Mouse (Mus musculus) neural tube, embryonic 15.5 days (tissue): ENCODE results near the gene Tas1r3. TPM values are rescaled to one million over a fixed set of nuclear protein-coding genes. Genes with fewer than 3 reads are reported as not detected.

ENCODE experiments used
- ATAC-seq: fragments of 200-750 bp; cut with Nextera tagmentation; 2 replicates; pipeline ENCODE4 v1.8.0; 2017; ENCODE audit warnings: mild to moderate bottlenecking, moderate TSS enrichment, moderate library complexity; ENCODE audit not compliant: low FRiP score
- H3K27ac ChIP-seq: fragments of 300-500 bp; sonication (generic); replicated peaks from 2 replicates; pipeline ENCODE4 v1.5.1; 2015; ENCODE audit warnings: mild to moderate bottlenecking, inconsistent platforms
- H3K27me3 ChIP-seq: fragments of 300-500 bp; sonication (generic); replicated peaks from 2 replicates; pipeline ENCODE4 v1.6.1; 2015; ENCODE audit warnings: inconsistent platforms
- H3K36me3 ChIP-seq: fragments of 300-500 bp; sonication (generic); 2 replicates; pipeline ENCODE4 v1.6.1; 2015; ENCODE audit warnings: inconsistent platforms
- H3K4me1 ChIP-seq: fragments of 300-500 bp; sonication (generic); 2 replicates; pipeline ENCODE4 v1.6.1; 2015; ENCODE audit warnings: inconsistent platforms
- H3K4me2 ChIP-seq: fragments of 300-500 bp; sonication (generic); 2 replicates; pipeline ENCODE4 v1.6.1; 2015; ENCODE audit warnings: inconsistent platforms, mild to moderate bottlenecking, moderate library complexity
- H3K4me3 ChIP-seq: fragments of 300-500 bp; sonication (generic); replicated peaks from 2 replicates; pipeline ENCODE4 v1.5.1; 2015; ENCODE audit warnings: mild to moderate bottlenecking, inconsistent platforms
- H3K9ac ChIP-seq: fragments of 300-500 bp; sonication (generic); replicated peaks from 2 replicates; pipeline ENCODE4 v1.6.1; 2015; ENCODE audit warnings: mild to moderate bottlenecking, inconsistent platforms
- H3K9me3 ChIP-seq: fragments of 300-500 bp; sonication (generic); replicated peaks from 2 replicates; pipeline ENCODE4 v1.6.1; 2016; ENCODE audit warnings: inconsistent platforms
- WGBS: fragments of 180-500 bp; shearing (Covaris S2); methylation state at CpG from one replicate; pipeline ENCODE4 v1.1.7; 2015; ENCODE audit warnings: mixed read lengths; 5-methylcytosine and 5-hydroxymethylcytosine counted together
- polyA plus RNA-seq: library from polyadenylated mRNA; unstranded; fragments of >200 nt; fragmentation: Nextera tagmentation; extraction: Ambion mirVana; gene quantifications from 2 replicates; pipeline ENCODE4 v1.2.1, GENCODE M21; 2015

The Tas1r3 gene
- polyA plus RNA-seq, 1 experiment from 2014 or later = 0.46 TPM

DNA sequence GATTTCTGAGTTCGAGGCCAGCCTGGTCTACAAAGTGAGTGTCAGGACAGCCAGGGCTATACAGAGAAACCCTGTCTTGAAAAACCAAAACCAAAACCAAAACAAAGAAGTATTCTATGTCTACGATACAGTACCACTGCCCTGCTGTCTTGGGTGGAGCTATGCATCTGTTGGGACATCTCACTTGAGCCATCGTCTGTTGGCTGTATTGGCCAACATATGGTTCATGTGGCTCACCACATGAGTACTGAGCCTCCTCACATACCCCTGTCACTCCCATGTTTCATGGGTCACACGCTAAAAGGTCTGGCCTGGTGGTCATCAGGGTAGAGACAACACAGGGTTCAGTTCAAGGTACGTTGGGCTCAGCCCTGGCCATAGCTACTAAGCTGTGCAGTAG lies 23.2 kb upstream of the Tas1r3 start:
- Histone ChIP-seq H3K36me3 (peaks cover 56% of the 10 kb centered on the region), H3K27me3 (no peaks in the 10 kb centered on the region), H3K4me2 (no peak overlapping the region), H3K9ac (no peak overlapping the region), H3K4me1 (peaks cover 18% of the 10 kb centered on the region), H3K9me3 (no peaks in the 10 kb centered on the region), H3K4me3 (no peak overlapping the region), H3K27ac (no peak overlapping the region)
- WGBS = 97% methylated on average over 5 of the region's 5 CpGs
- ATAC-seq = no peak

DNA sequence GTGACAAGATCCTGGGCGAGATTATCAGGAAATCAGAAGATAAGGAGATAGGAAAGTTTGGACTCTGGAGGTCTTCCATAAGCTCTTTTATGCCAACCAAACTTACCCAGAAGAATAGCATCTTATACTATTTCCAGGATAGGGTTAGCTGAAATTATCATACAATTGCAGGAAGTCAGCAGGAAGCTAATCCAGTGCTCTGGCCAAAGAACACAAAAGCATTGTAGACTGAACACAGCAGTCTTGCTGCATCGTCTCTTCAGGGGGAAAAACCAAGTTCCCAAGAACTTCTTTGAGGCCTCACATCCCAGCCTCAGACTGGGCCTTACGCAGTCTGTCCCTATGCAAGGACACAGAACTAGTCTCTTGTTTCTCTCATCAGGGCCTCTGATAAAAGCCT lies 20.4 kb upstream of the Tas1r3 start:
- WGBS = 87% methylated on average over 3 of the region's 3 CpGs
- H3K4me3 ChIP-seq = no peak overlapping the region
- H3K9ac ChIP-seq = no peak overlapping the region
- H3K9me3 ChIP-seq = no peaks in the 10 kb centered on the region
- H3K27me3 ChIP-seq = no peaks in the 10 kb centered on the region
- no peak overlapping the region for H3K4me2 ChIP-seq
- no peak overlapping the region for H3K27ac ChIP-seq
- H3K4me1 ChIP-seq = no peaks in the 10 kb centered on the region
- peaks cover 46% of the 10 kb centered on the region for H3K36me3 ChIP-seq
- no peak for ATAC-seq

DNA sequence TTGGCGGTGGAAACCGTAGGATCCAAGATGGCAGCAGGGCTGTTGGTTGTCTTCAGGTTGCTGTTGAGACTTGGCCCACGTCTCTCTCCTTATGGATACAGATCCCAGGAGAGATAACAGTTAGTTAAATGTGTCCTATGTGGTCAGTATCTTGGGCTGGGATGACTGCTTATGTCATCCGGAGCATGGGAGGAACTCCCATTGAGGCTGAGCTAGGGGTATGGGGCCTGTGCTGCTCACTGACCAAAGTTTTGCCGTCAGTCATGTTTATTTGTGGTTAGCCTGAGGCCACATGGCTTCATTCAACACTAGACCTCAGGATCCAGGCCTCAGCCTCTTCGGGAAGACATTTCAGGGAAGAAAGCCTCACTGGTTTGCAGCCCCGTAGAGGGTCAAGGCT lies 8.2 kb upstream of the Tas1r3 start:
- no peak overlapping the region for H3K4me2 ChIP-seq
- H3K9me3 ChIP-seq = no peaks in the 10 kb centered on the region
- no peak overlapping the region for H3K9ac ChIP-seq
- peaks cover 32% of the 10 kb centered on the region for H3K4me1 ChIP-seq
- 96% methylated on average over 7 of the region's 7 CpGs for WGBS
- H3K36me3 ChIP-seq = peaks cover 55% of the 10 kb centered on the region
- H3K4me3 ChIP-seq = no peak overlapping the region
- no peak overlapping the region for H3K27ac ChIP-seq
- no peaks in the 10 kb centered on the region for H3K27me3 ChIP-seq
- no peak for ATAC-seq

DNA sequence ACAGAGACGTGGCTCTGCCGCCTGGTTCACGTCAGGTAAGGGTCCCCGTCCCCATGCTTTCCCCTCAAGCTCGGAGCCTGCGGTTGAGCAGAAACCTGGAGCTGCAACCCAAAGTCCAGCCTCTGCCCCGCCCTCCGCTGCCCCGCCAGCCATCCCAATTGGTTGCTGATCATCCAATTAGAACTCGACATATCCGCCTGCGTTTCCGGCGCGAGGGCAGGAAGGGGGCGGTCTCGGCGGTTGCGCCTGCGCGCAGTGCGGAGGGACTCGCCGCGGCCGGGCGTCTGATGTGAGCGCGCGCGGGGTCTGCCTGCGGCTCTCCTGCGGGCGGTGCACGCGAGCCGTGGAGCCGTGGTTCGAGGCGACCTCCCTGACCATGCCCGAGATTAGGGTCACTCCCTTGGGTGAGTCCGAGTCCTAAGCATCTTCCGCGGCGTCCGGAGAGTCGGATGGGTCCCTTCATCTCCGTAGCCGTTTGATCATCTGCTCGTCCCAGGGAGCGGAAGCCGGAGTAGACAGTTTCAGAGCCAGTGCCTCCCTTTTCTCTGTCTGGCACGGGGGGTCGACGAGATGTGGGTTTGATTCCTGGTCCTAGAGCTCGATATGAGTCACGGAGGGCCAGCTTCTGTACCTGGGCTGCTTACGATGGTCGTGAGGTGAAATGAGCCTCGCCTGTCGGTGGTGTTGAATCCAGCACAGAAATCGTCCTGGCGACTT lies 6.3 kb upstream of the Tas1r3 start, which contains the start of the genes Cptp and Ints11:
TSS of gene Cptp (minus strand) at position 124 of the 717 bp plus-strand sequence.
TSS of gene Ints11 (plus strand) at position 230 of the 717 bp plus-strand sequence.
- peak within 1 kb of the TSS; percentile 83 for H3K27ac ChIP-seq
- peak within 1 kb of the TSS; percentile 92 for H3K4me2 ChIP-seq
- H3K27me3 ChIP-seq = no peaks in the 10 kb centered on the region
- peak within 1 kb of the TSS; percentile 84 for H3K9ac ChIP-seq
- H3K4me3 ChIP-seq = peak within 1 kb of the TSS; percentile 86
- under 1% methylated on average over 63 of the region's 63 CpGs for WGBS
- peaks cover 32% of the 10 kb centered on the region for H3K4me1 ChIP-seq
- no peaks in the 10 kb centered on the region for H3K9me3 ChIP-seq
- ATAC-seq = peak; percentile 96
- peaks cover 53% of the 10 kb centered on the region for H3K36me3 ChIP-seq

DNA sequence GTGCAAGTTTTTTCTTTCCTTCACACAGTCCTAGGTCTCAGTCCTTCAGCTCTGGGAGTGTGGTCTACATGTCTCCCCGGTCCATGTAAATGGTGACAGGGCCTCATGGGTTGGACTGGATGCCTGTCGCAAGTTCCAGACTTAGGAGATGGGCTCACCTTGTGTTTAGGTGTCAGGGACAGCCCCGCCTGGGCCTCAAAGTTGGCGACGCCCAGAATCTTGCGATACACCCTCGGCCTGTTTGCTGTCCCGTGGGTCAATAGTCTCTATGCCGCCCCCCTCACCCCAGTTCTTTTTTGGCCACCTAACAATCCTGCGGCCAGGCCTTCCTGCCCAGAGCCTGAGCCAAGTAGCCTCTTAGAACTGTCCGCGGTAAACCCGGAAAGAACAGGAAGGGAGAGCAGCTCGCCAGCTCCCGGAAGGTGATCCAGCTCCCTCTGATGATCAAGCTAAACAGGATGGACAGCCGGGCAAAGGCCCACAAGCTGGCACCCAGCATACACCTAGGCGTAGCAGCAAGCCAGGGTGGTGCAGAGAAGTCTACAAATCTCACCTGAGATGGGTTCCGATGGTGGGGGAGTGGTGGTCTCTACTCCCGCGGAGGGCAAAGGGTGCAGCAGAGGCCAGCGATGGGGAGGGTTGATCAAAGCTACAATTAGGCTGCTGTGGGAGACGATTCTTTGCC lies 5.6 kb upstream of the Tas1r3 start:
- H3K4me2 ChIP-seq = peak overlapping the region; percentile 92
- H3K27ac ChIP-seq = peak overlapping the region; percentile 58
- peaks cover 47% of the 10 kb centered on the region for H3K36me3 ChIP-seq
- peak overlapping the region; percentile 84 for H3K9ac ChIP-seq
- no peaks in the 10 kb centered on the region for H3K9me3 ChIP-seq
- H3K4me1 ChIP-seq = peaks cover 32% of the 10 kb centered on the region
- H3K27me3 ChIP-seq = no peaks in the 10 kb centered on the region
- 11% methylated on average over 22 of the region's 22 CpGs for WGBS
- ATAC-seq = no peak; the same call in 1 of the 2 replicates
- H3K4me3 ChIP-seq = peak overlapping the region; percentile 86

- H3K27me3 ChIP-seq = no peaks in the 10 kb centered on the region
- peaks cover 70% of the 10 kb centered on the region for H3K36me3 ChIP-seq
- no peak for ATAC-seq
- H3K4me2 ChIP-seq = no peak overlapping the region
- no peak overlapping the region for H3K27ac ChIP-seq
- no peak overlapping the region for H3K4me3 ChIP-seq
- H3K9me3 ChIP-seq = no peaks in the 10 kb centered on the region
- H3K9ac ChIP-seq = no peak overlapping the region
- no peaks in the 10 kb centered on the region for H3K4me1 ChIP-seq
- WGBS = 92% methylated on average over 7 of the region's 7 CpGs
Measured at GRCm38 (mm10) chr4:155861787-155862186, 1.4 kb downstream of the Tas1r3 start.

DNA sequence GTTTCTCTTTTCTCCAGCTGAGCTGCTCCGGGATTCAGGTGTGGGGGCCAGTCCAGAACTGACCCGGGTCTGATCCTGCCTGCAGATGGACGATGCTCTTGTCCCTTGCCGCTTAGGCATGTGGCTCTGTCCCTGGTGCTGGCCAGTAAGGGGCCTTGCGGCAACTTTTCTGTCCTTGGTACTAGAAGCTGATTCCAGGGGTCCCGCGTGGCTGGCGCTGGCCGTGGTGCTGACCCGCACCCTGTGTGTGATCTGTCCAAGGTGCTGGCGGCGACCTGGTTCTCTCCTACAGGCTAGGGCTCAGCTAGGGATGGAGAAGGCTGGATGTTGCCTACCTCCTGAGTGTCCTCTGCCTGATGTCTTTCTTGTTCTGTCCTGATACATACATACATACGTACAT lies 3.8 kb downstream of the Tas1r3 start:
- 33% methylated on average over 13 of the region's 13 CpGs for WGBS

DNA sequence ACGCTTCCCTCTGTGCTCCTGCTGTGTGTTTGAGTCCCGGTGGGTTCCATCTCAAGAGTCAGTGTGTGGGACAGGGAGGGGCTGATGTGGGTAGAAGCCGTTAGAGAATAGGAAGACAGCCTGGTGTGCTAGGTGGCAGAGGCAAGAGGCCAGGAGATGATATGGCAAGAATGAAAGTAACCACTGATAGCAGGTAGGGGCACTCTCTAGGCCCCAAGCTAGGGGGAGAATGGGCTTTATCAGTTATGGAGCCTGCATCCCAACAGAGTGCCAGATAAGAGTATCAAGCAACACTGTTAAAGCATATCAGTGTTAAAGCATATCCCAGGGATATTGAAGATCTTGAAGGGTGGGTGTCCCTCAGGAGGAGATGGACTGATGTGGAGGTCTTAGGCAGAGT lies 6.3 kb downstream of the Tas1r3 start:
- ATAC-seq = no peak
- Histone ChIP-seq H3K27me3 (no peaks in the 10 kb centered on the region), H3K4me1 (peaks cover 4% of the 10 kb centered on the region; the same call in 1 of the 2 replicates), H3K9me3 (no peaks in the 10 kb centered on the region), H3K4me2 (no peak overlapping the region), H3K36me3 (peaks cover 87% of the 10 kb centered on the region), H3K4me3 (no peak overlapping the region), H3K9ac (no peak overlapping the region), H3K27ac (no peak overlapping the region)
- 86% methylated on average over 3 of the region's 3 CpGs for WGBS

More for the DNA sequence above, 3.8 kb downstream of the Tas1r3 start:
- no peak overlapping the region for H3K4me2 ChIP-seq
- H3K27ac ChIP-seq = no peak overlapping the region
- no peak overlapping the region for H3K4me3 ChIP-seq
- H3K36me3 ChIP-seq = peaks cover 78% of the 10 kb centered on the region
- no peaks in the 10 kb centered on the region for H3K27me3 ChIP-seq
- no peaks in the 10 kb centered on the region for H3K9me3 ChIP-seq
- no peak for ATAC-seq
- H3K4me1 ChIP-seq = no peaks in the 10 kb centered on the region
- no peak overlapping the region for H3K9ac ChIP-seq

DNA sequence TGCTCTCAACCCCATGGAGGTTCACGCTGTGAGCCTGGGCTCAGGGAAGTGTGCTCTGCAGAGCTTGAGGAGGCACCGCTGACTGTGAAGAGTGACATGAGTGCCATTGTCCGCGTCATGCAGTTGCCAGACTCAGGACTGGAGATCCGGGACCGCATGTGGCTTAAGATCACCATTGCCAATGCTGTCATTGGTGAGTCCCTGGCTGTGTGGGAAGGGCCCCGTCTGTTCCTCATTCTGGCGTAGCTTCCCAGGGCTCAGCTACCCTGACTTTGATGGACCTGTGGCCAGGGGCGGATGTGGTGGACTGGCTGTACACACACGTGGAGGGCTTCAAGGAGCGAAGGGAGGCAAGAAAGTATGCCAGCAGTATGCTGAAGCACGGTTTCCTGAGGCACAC lies 7.1 kb downstream of the Tas1r3 start:
- Histone ChIP-seq H3K36me3 (peaks cover 79% of the 10 kb centered on the region), H3K9ac (no peak overlapping the region), H3K27ac (no peak overlapping the region), H3K4me2 (no peak overlapping the region), H3K27me3 (no peaks in the 10 kb centered on the region), H3K9me3 (no peaks in the 10 kb centered on the region), H3K4me1 (peaks cover 11% of the 10 kb centered on the region), H3K4me3 (no peak overlapping the region)
- ATAC-seq = no peak
- 97% methylated on average over 12 of the region's 12 CpGs for WGBS

DNA sequence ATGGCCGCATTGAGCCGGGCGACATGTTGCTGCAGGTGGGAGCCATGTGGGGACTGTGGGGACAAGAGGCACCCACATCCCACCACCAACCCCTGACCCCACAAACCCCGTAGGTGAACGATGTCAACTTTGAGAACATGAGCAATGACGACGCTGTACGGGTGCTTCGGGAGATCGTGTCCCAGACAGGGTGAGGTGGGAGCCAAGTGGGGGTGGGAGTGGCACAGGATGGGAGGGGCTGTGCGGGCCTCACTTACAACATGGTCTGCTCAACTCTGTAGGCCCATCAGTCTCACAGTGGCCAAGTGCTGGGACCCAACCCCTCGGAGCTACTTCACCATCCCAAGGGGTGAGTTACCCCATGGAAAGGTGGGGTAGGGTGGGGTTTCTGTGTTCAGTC lies 8.2 kb downstream of the Tas1r3 start:
- H3K4me2 ChIP-seq = no peak overlapping the region
- H3K36me3 ChIP-seq = peaks cover 69% of the 10 kb centered on the region
- peaks cover 22% of the 10 kb centered on the region for H3K4me1 ChIP-seq
- no peak for ATAC-seq
- no peaks in the 10 kb centered on the region for H3K27me3 ChIP-seq
- over 99% methylated on average over 12 of the region's 12 CpGs for WGBS
- no peak overlapping the region for H3K27ac ChIP-seq
- no peaks in the 10 kb centered on the region for H3K9me3 ChIP-seq
- H3K9ac ChIP-seq = no peak overlapping the region
- no peak overlapping the region for H3K4me3 ChIP-seq

- no peak overlapping the region for H3K27ac ChIP-seq
- no peak overlapping the region for H3K4me3 ChIP-seq
- H3K4me2 ChIP-seq = no peak overlapping the region
- no peak overlapping the region for H3K9ac ChIP-seq
- no peaks in the 10 kb centered on the region for H3K27me3 ChIP-seq
- no peak for ATAC-seq
- peaks cover 53% of the 10 kb centered on the region for H3K36me3 ChIP-seq
- peaks cover 38% of the 10 kb centered on the region for H3K4me1 ChIP-seq
- WGBS = 92% methylated on average over 9 of the region's 9 CpGs
- H3K9me3 ChIP-seq = no peaks in the 10 kb centered on the region
Measured at GRCm38 (mm10) chr4:155853421-155853820, 9.7 kb downstream of the Tas1r3 start.

DNA sequence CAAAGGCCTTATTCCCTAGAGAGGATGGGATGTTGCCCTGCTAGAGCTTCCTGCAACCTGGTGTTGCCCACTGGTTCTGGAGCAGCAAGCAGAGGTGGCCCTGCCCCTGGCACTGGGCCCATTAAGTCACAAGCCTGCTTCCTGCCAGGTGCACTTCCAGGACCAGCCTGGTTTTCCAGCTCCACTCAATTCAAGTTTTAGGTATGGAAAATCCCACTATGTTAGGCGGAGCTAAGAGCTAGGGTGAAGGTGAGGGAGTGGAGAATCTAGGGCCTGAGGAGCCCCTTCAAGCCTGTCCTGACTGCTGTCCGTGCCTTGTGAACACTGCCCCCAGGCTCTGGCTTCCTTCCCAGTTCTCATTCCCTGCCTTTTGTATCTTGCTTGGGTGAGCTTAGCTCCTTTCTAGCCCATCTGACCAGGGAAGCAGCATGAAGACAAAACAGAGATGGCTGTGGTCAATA lies 11.2 kb downstream of the Tas1r3 start:
- Histone ChIP-seq H3K36me3 (peaks cover 39% of the 10 kb centered on the region), H3K9ac (no peak overlapping the region), H3K27ac (no peak overlapping the region), H3K9me3 (no peaks in the 10 kb centered on the region), H3K4me1 (peaks cover 45% of the 10 kb centered on the region), H3K27me3 (no peaks in the 10 kb centered on the region), H3K4me2 (no peak overlapping the region), H3K4me3 (no peak overlapping the region)
- ATAC-seq = no peak
- WGBS = 66% methylated on average over 2 of the region's 2 CpGs
